Mouse (Mus musculus) erythroid progenitor cell, adult 5-6 weeks (primary cell): ENCODE data around the gene Npas3. TPM values are rescaled to one million over a fixed set of nuclear protein-coding genes. Genes with fewer than 3 reads are reported as not detected.

Experiments used
- ATAC-seq: replicated peaks from 2 replicates; pipeline ENCODE4 v1.8.0; 2016; ENCODE audit warnings: moderate number of reproducible peaks, mild to moderate bottlenecking, moderate TSS enrichment, inconsistent platforms; ENCODE audit not compliant: poor library complexity, low FRiP score, severe bottlenecking
- total RNA-seq, 2 experiments: library from RNA; stranded (forward) in 1 of 2; stranded (reverse) in 1 of 2; fragments of 150-400 nt in 1 of 2; fragments of 186-747, 209-891 nt in 1 of 2; gene quantifications; 2 replicates each; pipeline versions ENCODE4 v1.2.3 to v1.2.4; 2015 to 2017; ENCODE audit warnings: low replicate concordance in 2 of 2

Gene Npas3
- total RNA-seq, 2 experiments from 2014 or later = not detected

DNA sequence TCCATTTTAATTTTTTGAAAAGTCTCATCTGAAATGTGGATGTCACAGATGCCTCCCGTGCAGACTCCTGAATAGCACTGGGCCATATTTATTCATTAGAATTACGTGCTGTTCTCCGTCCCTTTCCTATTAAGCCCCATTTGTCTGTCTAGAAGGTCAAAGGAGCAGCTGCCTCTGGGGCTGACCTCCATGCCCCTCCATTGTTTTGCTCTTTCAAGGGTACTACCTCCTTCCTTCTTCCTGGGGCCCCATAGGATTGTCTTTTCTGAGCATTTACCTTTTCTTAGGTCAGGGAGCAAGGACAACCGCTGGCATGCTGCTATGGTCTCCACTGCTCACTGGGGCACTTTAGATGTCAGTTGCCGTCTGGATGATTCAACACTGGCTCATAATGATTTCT is 288.3 kb downstream of the Npas3 start:
- ATAC-seq = no peak

DNA sequence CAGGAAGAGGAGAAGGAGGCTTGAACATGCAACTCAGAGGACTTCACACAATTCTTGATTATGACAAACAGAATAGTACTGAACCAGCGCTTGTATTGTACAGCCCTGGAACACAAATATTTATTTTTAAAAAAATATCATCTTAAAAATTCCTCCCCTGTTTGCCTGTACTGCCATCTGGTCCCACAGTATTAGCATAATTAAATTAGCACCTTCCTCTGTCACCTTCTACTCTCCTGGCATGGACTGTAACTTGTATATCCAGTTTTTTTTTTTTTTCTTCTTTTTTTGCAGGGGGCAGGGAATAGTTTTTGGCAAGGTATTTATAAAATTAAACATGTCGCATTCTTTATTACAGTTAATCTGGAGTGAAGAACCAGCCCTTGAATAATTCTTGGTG is 307.9 kb downstream of the Npas3 start:
- ATAC-seq = no peak

DNA sequence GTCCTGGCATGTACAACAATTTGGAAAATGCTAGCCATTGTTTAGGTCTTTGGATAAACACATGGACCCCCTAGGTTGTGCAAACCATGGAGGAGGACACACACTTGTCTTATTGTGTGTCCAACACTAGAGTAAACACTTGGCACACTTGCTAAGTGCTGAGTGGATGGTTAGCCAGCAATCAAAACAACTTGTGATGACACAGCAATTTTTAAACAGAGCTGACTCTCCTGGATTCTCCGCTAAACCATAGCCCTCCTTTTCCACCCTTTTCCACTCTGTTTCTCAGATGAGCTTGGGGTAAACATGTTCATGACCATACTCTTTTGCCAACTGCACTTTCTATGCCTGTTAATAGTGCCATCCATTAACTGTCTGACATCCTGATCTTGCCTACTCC is 309.8 kb downstream of the Npas3 start:
- ATAC-seq = no peak

DNA sequence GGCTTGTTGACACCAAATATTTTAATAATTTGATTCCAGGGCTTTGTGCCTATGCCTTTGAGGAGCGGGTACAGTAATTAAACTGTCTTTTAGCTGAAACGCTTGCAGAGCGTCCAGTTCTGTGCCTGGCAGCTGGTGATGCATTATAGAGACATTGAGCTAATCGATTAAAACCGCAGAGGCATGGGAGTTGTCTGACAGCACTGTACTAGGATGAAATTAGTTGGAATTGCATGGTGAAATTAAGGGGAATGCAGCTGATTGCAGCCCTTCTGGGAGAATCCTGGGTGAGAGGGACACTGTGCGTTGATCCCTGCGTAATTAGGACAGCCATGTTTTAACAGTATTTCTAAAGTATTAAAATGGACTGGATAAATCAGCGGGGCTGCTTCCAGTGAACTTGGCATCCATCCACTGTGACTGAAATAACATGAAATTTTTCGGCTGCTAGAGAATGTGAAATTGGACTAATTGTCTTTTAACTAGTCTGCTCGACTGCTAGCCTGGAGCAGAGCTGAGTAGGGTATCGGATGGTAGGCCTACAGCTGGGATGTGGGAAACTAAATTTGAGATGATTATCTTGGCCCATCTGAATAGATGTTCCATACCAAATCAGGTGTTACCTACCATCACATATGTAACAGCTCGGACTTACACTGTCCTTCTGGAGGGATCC is 318.4 kb downstream of the Npas3 start:
- no peak for ATAC-seq

DNA sequence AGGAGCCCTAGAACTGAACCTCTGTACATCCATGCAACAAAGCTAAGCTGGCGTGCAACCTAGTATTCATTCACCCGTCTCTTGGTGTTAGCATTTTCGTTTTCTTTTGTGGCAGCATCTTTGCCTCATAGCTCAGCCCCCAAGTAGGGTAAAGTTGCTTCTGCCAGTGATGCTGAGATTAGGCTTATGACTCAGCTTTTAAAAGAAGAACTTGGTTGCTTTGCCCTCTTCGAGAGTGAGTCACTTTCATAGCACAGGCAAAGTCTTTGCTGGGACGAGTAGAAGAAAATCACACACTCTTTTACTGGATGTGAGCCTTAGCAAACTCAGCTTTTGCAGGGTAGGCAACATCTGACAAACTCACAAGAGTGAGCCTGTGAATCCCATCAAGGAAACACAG is 332.7 kb downstream of the Npas3 start:
- no peak for ATAC-seq

DNA sequence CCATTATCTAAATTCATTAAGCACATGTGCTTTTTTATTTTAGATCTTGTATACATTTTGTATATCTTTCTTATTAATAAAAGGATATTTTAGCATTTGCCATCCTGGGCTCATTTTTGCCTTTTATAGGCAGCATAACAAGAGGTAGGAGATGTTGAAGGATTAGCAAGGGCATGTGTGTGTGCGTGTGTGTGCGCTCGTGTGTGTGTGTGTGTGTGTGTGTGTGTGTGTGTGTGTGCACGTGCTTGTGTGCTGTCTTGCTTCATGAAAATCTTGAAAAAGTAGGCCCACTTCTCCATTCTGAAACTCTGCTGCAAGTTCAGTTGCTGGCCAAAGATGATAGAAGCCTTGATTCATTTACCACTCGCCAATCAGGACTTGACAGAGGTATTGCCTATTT is 338.8 kb downstream of the Npas3 start:
- ATAC-seq = no peak

DNA sequence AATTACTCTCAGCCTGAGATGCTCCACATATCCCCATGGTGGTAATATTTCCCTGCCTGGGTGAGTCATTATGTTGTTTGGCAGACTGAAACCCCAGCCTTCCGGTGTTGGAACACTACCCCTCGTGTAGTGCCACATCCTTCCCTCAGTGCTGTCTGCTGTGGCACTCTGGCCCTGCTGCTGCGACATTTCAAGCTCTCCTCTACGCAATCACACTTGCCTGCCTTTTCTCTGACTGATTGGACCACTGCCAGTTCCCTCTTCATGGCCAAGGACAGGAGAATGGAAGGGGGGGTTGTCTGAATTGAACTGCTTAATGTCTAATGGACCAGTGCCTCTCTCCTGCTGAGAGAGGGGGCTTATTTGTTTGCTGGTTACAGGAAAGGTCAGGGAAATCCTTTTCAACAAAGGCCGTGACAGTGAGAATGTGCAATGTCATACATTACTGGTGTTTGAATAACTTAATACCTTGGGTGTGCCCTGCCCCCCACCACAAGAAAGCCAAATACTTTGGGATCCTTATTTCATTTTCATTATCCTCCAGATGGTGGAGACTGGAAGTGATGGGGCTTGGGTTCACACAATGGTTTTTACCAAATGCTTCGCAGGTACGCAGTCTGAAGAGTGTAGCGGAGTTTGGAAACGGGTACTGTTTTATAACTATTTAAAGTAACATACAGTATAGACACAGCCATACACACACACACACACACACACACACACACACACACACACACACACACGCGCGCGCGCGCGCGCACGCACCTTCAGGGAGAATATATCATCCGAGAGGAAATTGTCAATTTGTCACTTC is 339.4 kb downstream of the Npas3 start:
- ATAC-seq = no peak

DNA sequence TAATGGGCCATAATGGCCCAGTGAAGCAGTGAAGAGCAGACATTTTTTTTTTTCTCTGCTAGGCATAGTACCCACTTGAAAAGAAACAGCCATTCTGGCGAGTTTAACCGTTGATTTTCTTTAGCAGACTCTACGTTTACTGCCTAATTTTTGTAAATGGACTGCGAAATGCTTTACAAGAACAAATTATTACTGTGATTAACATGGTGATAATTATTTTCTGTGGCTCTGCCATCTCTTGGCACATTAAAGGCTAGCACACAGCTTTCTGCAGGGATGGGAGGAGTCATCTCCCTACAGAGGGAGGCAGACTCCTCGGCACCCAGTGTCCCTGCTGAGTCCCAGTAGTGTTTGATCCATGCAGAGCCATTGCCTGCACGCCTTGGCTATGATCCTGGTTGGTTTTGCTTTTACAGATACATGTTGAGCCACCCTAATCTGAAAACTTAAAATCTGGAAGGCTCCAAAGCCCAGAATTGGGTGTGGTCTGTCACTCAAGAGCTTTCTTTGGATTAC is 341.0 kb downstream of the Npas3 start:
- no peak for ATAC-seq

DNA sequence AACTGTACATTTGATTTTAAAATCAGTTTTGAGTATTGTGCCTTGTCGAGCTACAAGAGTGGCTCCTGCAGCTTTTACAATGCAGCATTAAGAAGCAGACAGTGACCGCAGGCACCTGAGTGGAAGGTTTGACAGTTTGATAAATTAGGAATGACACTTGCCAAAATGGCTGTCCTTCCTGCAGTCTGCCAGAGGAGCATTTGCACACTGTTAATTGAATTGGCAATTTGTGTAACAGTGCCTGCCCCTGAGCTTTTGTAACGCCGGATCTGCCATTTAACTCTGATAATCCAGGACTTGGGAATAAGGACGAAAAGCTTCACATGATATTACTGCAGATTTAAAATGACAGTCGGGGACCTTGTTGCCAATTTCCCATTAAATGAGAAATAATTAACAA is 357.2 kb downstream of the Npas3 start:
- ATAC-seq = no peak

DNA sequence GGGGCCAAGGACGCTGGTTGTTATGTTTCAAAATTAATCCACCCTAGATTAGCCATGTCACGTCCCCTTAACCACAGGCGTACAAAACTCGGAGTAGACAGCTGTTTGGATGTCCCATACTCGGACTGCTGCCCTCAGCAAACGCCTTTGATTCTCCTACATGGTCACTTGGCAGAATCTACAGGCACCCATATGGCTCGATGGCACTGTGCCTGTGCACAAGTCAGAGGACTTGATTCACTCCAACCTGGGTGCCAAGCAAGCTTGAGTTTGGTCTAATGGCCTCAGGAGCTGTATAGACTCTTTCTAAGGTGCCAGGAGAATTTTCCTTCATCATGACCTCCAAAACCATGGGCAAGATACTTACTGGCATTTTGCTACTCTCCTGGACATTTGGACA is 363.6 kb downstream of the Npas3 start:
- no peak for ATAC-seq

DNA sequence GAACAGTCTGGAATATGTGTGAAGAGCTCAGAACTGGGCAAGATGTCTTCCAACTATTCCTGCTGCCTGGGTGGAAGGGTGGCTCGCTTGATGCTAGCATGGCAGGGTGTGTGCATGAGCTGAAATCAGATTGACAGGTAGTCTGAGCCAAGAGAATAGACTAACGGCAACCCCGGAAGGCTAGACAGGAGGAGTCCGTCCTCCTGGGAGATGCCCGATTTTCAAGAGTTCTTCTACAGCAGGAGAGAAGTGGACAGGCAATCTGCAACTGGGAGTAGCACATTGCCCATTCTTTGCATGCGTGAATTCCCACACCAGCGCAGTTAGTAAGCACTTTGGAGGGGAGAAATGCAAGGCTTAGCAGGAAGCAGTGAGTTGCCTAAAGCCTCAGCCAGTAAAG is 372.8 kb downstream of the Npas3 start:
- no peak for ATAC-seq

DNA sequence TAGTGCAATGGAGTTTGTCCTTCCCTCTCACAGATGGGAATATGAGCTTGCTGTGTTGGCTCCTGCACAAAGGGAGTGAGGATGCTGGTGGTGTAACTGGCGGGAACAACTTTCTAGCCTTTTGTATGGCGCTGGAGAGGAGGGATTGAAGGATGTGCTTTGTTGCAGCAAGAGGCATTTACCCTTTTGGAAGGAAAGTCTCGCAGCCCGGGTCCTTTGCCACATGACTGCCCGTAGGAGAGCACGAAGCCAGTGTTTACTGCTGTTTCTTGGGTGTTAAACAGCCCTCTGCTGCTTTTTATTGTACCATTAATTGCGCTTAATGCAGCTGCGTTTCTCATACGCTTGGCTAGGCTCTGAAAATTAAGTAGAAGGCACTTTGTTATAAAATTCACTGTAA is 375.3 kb downstream of the Npas3 start:
- no peak for ATAC-seq

DNA sequence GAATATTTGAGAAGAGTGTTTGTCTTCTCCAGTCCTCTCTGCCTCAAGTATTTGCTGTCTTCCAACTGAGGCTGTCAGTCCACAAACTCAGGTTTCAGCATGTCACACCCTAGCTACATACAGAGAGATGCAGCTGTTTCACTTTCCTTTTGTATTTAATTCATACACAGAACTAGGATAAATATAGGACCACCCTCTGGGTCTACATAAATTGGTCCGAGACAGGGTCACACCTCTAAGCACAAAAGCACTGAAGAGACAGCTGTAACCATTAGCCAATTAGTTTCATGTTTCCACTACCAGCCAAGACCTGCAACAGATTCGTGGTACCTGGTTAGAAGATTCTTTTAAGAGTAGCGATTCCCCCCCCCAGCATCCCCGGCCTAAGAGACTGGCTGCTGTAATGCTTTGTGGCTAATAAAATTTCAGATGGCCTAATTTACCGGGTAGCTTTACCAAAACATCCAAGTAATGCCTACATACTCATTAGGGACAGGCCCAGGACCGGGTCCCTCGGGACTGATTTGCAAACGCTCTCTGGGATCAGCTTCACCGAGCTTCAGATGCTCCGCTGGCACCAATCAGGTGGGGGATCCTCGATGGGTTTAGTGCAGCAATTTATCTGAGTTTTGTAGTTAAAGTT is 376.0 kb downstream of the Npas3 start:
- no peak for ATAC-seq

DNA sequence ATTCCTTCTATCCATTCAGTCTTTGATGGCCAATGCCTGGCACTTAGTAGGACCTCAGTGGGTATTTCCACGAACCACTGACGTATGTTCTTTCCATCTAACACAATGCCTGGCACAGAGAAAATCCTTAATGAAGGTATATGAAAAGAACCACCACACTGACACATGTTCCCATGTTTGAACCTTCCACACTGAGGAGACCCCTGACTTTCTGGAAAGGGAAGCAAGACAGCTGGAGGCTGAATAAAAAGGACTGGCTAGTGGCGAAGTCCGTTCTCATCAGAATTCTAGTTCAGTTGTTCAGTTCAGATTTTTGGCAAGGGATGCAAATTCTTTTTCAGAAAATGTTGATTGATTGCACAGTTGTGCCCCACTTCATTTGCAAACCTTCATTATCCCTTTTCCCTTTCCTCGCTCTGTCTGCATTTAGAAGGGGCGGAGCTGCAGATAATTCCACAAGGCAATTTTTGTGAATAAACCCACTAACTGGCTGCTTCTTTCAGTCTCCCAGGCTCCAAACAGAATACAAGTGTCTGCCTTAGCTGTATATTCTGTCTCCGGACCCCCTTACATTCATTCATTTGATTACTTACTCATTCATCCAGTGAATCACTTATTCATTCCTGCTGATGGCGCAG is 381.1 kb downstream of the Npas3 start:
- ATAC-seq = no peak

DNA sequence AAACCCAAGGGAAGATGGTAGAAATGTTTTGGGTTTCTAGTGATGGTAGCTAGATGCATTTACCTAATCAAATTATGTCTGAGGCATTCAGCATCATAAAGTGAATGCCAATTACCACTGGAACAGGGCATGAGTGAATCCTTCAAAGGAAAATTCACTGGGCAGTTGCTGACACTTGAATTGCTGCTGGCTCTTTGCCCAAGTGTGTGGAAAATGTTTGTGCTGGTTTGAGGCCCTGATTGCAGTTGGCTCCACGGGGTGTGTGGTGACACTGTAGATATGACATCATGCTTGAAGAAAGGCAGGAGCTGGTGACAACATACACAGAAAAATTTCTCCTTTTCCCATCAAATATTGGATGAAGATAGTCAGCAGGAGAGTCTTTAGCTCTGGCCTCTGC is 382.1 kb downstream of the Npas3 start:
- ATAC-seq = no peak

DNA sequence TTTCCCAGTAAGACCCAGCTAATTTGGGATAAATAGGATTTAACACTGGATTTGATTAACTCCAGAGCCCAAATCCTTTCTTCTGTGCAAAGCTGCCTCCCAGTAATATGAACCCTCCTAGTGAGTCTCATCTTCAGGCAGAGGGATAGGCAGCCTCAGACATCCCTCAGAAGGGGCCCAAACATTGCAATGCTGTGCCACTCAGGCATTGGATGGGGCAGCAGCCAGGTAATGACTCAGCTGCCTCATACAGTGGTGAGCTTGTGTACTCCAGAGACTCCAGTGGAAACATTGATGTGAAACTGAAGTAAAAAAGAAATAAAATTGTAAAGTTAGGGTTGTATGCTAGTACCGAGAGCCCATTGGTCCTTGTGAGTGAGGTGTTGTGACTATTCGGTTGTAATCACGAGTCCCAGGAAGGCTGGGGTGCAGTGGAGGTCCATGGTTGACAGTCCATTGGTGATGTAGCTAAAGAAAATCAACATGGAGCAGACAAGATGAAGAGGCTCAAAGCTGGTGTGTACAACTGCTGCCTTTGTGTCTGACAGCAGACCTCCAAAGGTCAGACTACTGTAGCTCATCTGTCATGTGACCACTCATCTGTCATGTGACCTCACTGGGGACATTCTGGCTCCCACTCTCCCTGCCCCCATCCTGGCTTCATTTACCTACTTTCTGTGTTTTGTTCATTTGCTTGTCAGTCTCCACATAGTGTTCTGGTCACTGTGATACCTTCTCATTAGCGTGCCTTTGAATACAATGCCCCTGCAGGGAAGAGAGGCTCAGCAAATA is 383.0 kb downstream of the Npas3 start:
- ATAC-seq = no peak

DNA sequence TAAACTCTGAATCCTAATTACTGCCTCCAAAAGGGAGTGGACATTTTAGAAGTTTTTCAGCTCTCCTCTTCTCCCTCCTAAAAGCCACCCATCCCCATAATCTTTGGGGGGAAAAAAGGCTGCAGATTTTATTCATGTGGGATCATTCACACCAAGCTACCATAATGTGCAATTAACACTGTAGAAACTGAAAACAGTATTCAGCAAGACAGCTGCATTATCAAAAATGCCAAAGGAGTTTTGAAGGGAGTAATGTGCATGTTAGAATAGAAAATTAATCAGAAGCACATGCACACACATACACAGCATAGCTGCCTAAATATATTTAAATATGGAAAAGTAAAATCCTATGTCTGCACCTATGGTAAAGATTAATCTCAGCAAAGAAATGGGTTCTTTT is 390.1 kb downstream of the Npas3 start:
- ATAC-seq = no peak

DNA sequence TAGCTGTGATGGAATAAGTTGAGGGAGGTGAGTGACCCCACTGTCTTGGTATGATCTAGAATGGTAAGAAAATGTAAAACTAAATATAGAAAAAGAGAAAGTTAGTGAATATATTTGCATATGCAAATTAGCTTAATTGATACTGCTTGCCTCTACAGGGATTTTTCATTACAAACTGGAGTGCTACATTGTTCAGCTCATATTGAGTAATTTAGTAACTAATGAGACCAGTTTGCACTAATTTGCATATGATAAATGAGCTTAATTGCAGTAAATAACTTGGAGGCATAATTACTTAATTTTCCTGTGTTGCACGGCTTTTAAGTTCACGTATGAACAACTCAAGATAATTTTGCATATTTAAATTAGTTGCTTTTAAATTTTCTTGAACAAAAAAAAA is 398.8 kb downstream of the Npas3 start:
- ATAC-seq = no peak

DNA sequence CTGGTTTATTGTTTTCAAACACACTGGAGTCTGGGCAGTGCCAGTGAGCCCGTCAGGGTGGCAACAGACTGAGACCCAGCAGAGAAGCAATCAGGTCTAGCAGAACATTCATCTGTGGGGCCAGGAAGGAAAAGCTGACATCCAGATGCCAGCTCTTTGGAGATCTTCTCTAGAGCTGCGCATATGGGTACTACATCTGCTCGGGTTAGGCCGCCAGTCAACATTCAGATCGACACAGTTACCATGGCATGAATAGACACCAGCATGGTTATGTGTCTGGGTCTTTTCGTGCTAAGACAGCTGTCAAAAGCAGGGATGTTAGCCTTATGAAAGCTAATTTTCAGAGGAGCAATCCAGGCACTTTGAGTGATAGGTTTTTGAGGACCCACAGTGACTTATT is 407.8 kb downstream of the Npas3 start:
- ATAC-seq = no peak

DNA sequence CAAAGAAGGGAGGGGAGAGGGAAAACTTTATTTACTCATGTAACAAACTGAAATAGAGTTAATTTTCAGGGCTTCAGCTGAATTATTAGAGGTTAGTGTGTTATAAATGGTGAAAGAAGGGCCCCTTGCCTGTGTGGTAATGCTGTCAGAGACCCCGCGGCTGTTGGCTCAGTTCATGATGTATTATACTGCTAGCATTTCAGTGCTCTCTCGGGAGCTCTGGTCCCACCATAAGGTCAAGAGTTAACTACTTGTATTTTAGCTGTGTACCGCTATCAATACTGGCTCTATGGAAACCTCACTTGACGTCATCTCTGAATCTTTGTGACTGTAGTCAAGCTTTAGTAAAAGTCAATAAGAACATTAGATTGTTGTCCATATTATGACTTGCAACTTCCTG is 415.6 kb downstream of the Npas3 start:
- ATAC-seq = no peak
